Mouse (Mus musculus): Measurements from ENCODE around the gene Dbp. TPM values are rescaled to one million over a fixed set of nuclear protein-coding genes. Genes with fewer than 3 reads are reported as not detected.
A peak's percentile ranks its signal among the peaks of the same experiment; 100 is the strongest.

Dbp gene
- polyA plus RNA-seq, 1 experiment from 2014 or later: 3.4 TPM

DNA sequence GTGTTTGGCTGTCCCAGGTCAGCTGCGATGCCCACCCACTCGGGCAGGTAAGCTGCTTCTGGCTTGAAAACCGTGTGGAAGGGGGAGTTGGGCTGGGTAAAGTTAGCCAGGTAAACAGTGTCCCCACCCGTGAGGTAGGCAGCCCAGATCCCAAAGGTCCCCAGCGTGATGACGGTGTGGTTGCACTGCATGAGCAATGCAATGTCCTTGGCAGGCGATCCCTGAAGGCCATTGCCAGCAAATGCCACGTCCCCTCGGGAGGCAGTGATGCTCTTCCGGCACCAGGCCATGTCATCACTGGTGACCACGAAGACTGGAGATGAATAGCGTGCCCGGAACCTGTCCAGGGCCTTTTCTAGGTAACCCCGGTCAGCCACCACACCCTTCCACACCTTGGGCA, 26.4 kb upstream of the Dbp start:
- WGBS: 91% methylated on average over 13 of the region's 14 CpGs
- ATAC-seq (ENCODE audit: low read depth): no peak

DNA sequence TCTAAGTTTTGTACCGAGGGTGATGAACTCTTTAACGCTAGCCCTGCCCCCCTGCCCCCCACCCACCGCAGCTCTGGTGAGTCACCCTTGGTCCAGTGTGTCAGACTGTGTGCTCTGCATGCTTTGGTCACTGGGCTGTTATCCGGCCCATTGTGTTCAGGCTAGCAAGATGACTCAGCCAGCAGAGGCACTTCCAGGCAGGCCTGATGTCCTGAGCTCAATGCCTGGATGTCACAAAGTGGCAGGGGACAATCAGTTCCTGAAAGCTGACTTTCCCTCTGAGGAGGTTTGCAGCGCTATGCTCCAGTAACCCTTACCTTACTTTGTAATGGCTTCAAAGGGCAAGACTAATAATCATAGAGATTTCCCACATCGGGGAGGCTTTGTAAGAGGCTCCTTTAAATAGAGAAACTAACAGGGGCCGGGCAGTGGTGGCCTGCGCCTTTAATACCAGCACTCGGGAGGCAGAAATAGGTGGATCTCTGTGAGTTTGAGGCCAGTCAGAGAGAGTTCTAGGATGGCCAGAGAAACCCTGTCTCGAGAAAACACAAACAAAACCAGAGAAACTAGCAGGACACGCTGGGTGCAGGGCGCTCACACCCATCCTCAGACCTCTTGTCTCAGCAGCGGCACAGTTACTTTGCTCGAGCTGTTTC, 24.8 kb upstream of the Dbp start:
- H3K27ac ChIP-seq (replicated peaks; ENCODE audit: low read depth, low read length): peak overlapping the region; percentile 21; the same call in 1 of the 2 replicates
- no peak for DNase-seq (ENCODE audit: low spot score)
- 70% methylated on average over 14 of the region's 14 CpGs for WGBS
- H3K36me3 ChIP-seq (ENCODE audit: control insufficient read depth, insufficient read depth, low read length): no peaks in the 10 kb centered on the region
- no peak overlapping the region for H3K4me3 ChIP-seq (ENCODE audit: low read depth, low read length)
- H3K9ac ChIP-seq (ENCODE audit: low read depth, low read length): no peak overlapping the region
- H3K4me1 ChIP-seq (ENCODE audit: control insufficient read depth, insufficient read depth, low read length): peaks cover 10% of the 10 kb centered on the region
- ATAC-seq (ENCODE audit: low read depth): no peak
- H3K9me3 ChIP-seq (ENCODE audit: control insufficient read depth, low read length): no peaks in the 10 kb centered on the region
- no peak overlapping the region for H3K4me2 ChIP-seq (ENCODE audit: low read depth, low read length)
- no peaks in the 10 kb centered on the region for H3K27me3 ChIP-seq (replicated peaks; ENCODE audit: control insufficient read depth, insufficient read depth, low read length)

More for the DNA sequence above, 26.4 kb upstream of the Dbp start:
- no peaks in the 10 kb centered on the region for H3K36me3 ChIP-seq (ENCODE audit: control insufficient read depth, insufficient read depth, low read length)
- peaks cover 6% of the 10 kb centered on the region; the same call in 1 of the 2 replicates for H3K4me1 ChIP-seq (ENCODE audit: control insufficient read depth, insufficient read depth, low read length)
- H3K27ac ChIP-seq (replicated peaks; ENCODE audit: low read depth, low read length): no peak overlapping the region
- H3K27me3 ChIP-seq (replicated peaks; ENCODE audit: control insufficient read depth, insufficient read depth, low read length): no peaks in the 10 kb centered on the region
- H3K4me3 ChIP-seq (ENCODE audit: low read depth, low read length): no peak overlapping the region
- H3K9ac ChIP-seq (ENCODE audit: low read depth, low read length): no peak overlapping the region
- DNase-seq (ENCODE audit: low spot score): no peak
- H3K9me3 ChIP-seq (ENCODE audit: control insufficient read depth, low read length): no peaks in the 10 kb centered on the region
- no peak overlapping the region for H3K4me2 ChIP-seq (ENCODE audit: low read depth, low read length)

DNA sequence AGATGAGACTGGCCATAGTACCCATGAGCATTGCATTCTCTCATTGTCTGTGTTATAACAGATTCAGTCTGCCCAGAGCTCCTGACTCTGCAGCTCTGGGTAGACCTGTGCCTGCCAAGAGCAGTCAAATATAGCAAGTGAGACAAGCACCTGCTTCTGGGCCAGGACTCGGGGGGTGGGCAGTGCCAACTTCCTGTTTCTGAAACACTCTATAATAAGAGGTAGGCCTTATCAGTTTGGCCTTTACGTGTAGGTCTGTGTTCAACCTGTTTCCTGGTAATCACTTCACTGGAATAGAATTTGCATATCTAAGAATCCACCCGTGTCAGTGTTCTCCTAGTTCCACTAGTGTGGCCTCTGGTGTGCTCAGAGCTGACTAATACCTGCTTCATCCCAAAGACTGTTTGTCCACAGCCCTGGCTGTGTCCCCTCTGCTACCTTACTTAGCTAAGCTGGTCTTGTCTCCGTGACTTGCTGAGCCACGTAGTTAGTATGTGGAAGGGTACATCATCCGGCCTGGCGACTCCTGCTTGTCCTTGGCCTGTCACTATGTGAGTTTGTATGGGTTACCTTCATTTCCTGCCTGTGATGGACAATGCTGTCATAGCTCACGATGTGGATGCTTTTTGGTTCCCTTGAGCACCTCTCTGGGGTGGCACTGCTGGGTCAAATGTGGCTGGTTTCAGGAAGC, 23.7 kb upstream of the Dbp start:
- no peaks in the 10 kb centered on the region for H3K27me3 ChIP-seq (replicated peaks; ENCODE audit: control insufficient read depth, insufficient read depth, low read length)
- H3K9ac ChIP-seq (ENCODE audit: low read depth, low read length): no peak overlapping the region; the same call in 1 of the 2 replicates
- 76% methylated on average over 8 of the region's 8 CpGs for WGBS
- no peak for DNase-seq (ENCODE audit: low spot score)
- H3K4me3 ChIP-seq (ENCODE audit: low read depth, low read length): no peak overlapping the region
- H3K27ac ChIP-seq (replicated peaks; ENCODE audit: low read depth, low read length): no peak overlapping the region
- no peaks in the 10 kb centered on the region for H3K36me3 ChIP-seq (ENCODE audit: control insufficient read depth, insufficient read depth, low read length)
- H3K4me1 ChIP-seq (ENCODE audit: control insufficient read depth, insufficient read depth, low read length): peaks cover 21% of the 10 kb centered on the region
- H3K4me2 ChIP-seq (ENCODE audit: low read depth, low read length): no peak overlapping the region
- ATAC-seq (ENCODE audit: low read depth): no peak
- H3K9me3 ChIP-seq (ENCODE audit: control insufficient read depth, low read length): no peaks in the 10 kb centered on the region

- no peaks in the 10 kb centered on the region for H3K36me3 ChIP-seq (ENCODE audit: control insufficient read depth, insufficient read depth, low read length)
- no peaks in the 10 kb centered on the region for H3K9me3 ChIP-seq (ENCODE audit: control insufficient read depth, low read length)
- no peak overlapping the region for H3K4me3 ChIP-seq (ENCODE audit: low read depth, low read length)
- H3K27ac ChIP-seq (replicated peaks; ENCODE audit: low read depth, low read length): no peak overlapping the region; the same call in 1 of the 2 replicates
- H3K27me3 ChIP-seq (replicated peaks; ENCODE audit: control insufficient read depth, insufficient read depth, low read length): no peaks in the 10 kb centered on the region
- H3K9ac ChIP-seq (ENCODE audit: low read depth, low read length): peak overlapping the region; percentile 45
- peak overlapping the region; percentile 35 for H3K4me2 ChIP-seq (ENCODE audit: low read depth, low read length)
- peaks cover 28% of the 10 kb centered on the region for H3K4me1 ChIP-seq (ENCODE audit: control insufficient read depth, insufficient read depth, low read length)
- WGBS: 32% methylated on average over 13 of the region's 14 CpGs
- DNase-seq (ENCODE audit: low spot score): peak; percentile 93
- ATAC-seq (ENCODE audit: low read depth): peak; percentile 86
Observed at GRCm38 (mm10) chr7:45682144-45683126, 22.5 kb upstream of the Dbp start.

GRCm38 (mm10) chr7:45683396-45684050, 21.4 kb upstream of the Dbp start, which contains the start of gene Ntn5:
Ntn5 (plus strand) TSS chr7:45684022.
- Histone ChIP-seq H3K4me2 (ENCODE audit: low read depth, low read length) (peak within 1 kb of the TSS; percentile 32), H3K27ac (replicated peaks; ENCODE audit: low read depth, low read length) (no peak within 1 kb of the TSS), H3K9ac (ENCODE audit: low read depth, low read length) (peak within 1 kb of the TSS; percentile 42; the same call in 1 of the 2 replicates), H3K4me1 (ENCODE audit: control insufficient read depth, insufficient read depth, low read length) (peaks cover 28% of the 10 kb centered on the region), H3K9me3 (ENCODE audit: control insufficient read depth, low read length) (no peaks in the 10 kb centered on the region), H3K36me3 (ENCODE audit: control insufficient read depth, insufficient read depth, low read length) (no peaks in the 10 kb centered on the region), H3K4me3 (ENCODE audit: low read depth, low read length) (no peak within 1 kb of the TSS), H3K27me3 (replicated peaks; ENCODE audit: control insufficient read depth, insufficient read depth, low read length) (no peaks in the 10 kb centered on the region)
- 75% methylated on average over 7 of the region's 7 CpGs for WGBS
- DNase-seq (ENCODE audit: low spot score) (no peak), ATAC-seq (ENCODE audit: low read depth) (no peak)

DNA sequence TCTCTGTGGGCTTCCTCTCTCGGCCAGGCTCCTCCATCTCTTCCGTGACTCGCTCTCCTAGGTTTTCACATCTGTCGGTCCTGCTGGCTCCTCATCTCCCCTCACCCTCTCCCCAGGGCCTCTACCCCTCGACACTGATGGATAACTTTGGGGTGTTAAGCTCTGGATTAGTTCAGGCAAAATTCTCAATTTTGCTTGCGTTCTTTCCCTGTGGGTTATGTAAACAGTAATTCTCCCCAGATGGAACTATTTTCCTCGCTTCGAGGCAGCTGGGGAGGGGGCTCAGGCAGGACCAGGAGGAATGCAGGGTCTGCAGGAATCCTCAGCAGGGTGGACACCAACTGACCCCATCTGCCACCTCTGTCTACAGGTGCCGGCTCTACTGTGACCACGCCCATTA, 19.1 kb upstream of the Dbp start:
- 21% methylated on average over 10 of the region's 10 CpGs for WGBS
- peak overlapping the region; percentile 32 for H3K4me2 ChIP-seq (ENCODE audit: low read depth, low read length)
- peak overlapping the region; percentile 42; the same call in 1 of the 2 replicates for H3K9ac ChIP-seq (ENCODE audit: low read depth, low read length)

GRCm38 (mm10) chr7:45686841-45687240, 18.0 kb upstream of the Dbp start:
- Histone ChIP-seq H3K27ac (replicated peaks; ENCODE audit: low read depth, low read length) (no peak overlapping the region), H3K4me3 (ENCODE audit: low read depth, low read length) (no peak overlapping the region), H3K4me2 (ENCODE audit: low read depth, low read length) (no peak overlapping the region), H3K4me1 (ENCODE audit: control insufficient read depth, insufficient read depth, low read length) (peaks cover 28% of the 10 kb centered on the region), H3K9me3 (ENCODE audit: control insufficient read depth, low read length) (no peaks in the 10 kb centered on the region), H3K9ac (ENCODE audit: low read depth, low read length) (peak overlapping the region; percentile 30; the same call in 1 of the 2 replicates), H3K27me3 (replicated peaks; ENCODE audit: control insufficient read depth, insufficient read depth, low read length) (no peaks in the 10 kb centered on the region), H3K36me3 (ENCODE audit: control insufficient read depth, insufficient read depth, low read length) (no peaks in the 10 kb centered on the region)
- 59% methylated on average over 3 of the region's 3 CpGs for WGBS
- ATAC-seq (ENCODE audit: low read depth): no peak
- DNase-seq (ENCODE audit: low spot score): no peak

More for the DNA sequence above, 19.1 kb upstream of the Dbp start:
- H3K27ac ChIP-seq (replicated peaks; ENCODE audit: low read depth, low read length): peak overlapping the region; percentile 58; the same call in 1 of the 2 replicates
- H3K36me3 ChIP-seq (ENCODE audit: control insufficient read depth, insufficient read depth, low read length): no peaks in the 10 kb centered on the region
- H3K4me3 ChIP-seq (ENCODE audit: low read depth, low read length): peak overlapping the region; percentile 15; the same call in 1 of the 2 replicates
- ATAC-seq (ENCODE audit: low read depth) (no peak), DNase-seq (ENCODE audit: low spot score) (peak; percentile 52)
- no peaks in the 10 kb centered on the region for H3K27me3 ChIP-seq (replicated peaks; ENCODE audit: control insufficient read depth, insufficient read depth, low read length)
- H3K4me1 ChIP-seq (ENCODE audit: control insufficient read depth, insufficient read depth, low read length): peaks cover 28% of the 10 kb centered on the region
- no peaks in the 10 kb centered on the region for H3K9me3 ChIP-seq (ENCODE audit: control insufficient read depth, low read length)

DNA sequence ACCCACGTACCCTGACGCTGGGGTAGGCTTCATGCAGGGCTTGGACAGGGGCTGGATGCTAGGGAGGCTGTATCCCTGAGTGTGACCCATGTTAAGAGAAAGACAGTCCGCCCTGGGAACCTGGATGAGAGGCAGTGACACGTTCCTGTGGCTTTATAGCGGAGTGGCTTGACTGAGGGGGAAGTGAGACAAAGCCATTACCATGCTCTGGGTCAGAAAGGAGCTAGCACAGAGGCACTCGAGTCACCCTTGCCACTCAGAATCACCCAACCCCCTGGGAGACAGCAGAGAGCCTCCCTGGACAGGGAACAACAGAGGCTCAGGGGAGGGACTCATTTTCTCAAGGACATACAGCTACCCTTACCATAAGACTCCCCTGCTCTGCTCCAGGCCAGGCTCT, 15.8 kb upstream of the Dbp start:
- Histone ChIP-seq H3K9ac (ENCODE audit: low read depth, low read length) (peak overlapping the region; percentile 15; the same call in 1 of the 2 replicates), H3K27me3 (replicated peaks; ENCODE audit: control insufficient read depth, insufficient read depth, low read length) (no peaks in the 10 kb centered on the region), H3K9me3 (ENCODE audit: control insufficient read depth, low read length) (no peaks in the 10 kb centered on the region), H3K4me2 (ENCODE audit: low read depth, low read length) (no peak overlapping the region), H3K36me3 (ENCODE audit: control insufficient read depth, insufficient read depth, low read length) (no peaks in the 10 kb centered on the region), H3K4me1 (ENCODE audit: control insufficient read depth, insufficient read depth, low read length) (peaks cover 22% of the 10 kb centered on the region), H3K4me3 (ENCODE audit: low read depth, low read length) (no peak overlapping the region), H3K27ac (replicated peaks; ENCODE audit: low read depth, low read length) (no peak overlapping the region)
- no peak for ATAC-seq (ENCODE audit: low read depth)
- WGBS: 61% methylated on average over 6 of the region's 6 CpGs
- no peak for DNase-seq (ENCODE audit: low spot score)
